Mouse (Mus musculus) hindbrain, embryonic 16.5 days (tissue): ENCODE measurements around the gene Krtap9-1. TPM values are rescaled to one million over a fixed set of nuclear protein-coding genes. Genes with fewer than 3 reads are reported as not detected.

ENCODE experiments used
- ATAC-seq: fragments of 200-750 bp; cut with Nextera tagmentation; 2 replicates; pipeline ENCODE4 v1.8.0; 2017; ENCODE audit warnings: moderate TSS enrichment, moderate library complexity
- H3K27ac ChIP-seq: fragments of 300-500 bp; sonication (generic); 2 replicates; pipeline ENCODE4 v1.5.1; 2014; ENCODE audit warnings: low read depth, mild to moderate bottlenecking, control low read depth, low read length, moderate library complexity
- H3K27me3 ChIP-seq: fragments of 300-500 bp; sonication (generic); replicated peaks from 2 replicates; pipeline ENCODE4 v1.6.1; 2014; ENCODE audit warnings: low read length; ENCODE audit not compliant: control insufficient read depth, insufficient read depth
- H3K36me3 ChIP-seq: fragments of 300-500 bp; sonication (generic); 2 replicates; pipeline ENCODE4 v1.6.1; 2014; ENCODE audit warnings: mild to moderate bottlenecking, low read length, moderate library complexity, mixed read lengths; ENCODE audit not compliant: control insufficient read depth, insufficient read depth
- H3K4me1 ChIP-seq: fragments of 300-500 bp; sonication (generic); 2 replicates; pipeline ENCODE4 v1.6.1; 2014; ENCODE audit warnings: low read depth, low read length; ENCODE audit not compliant: control insufficient read depth, insufficient read depth
- H3K4me2 ChIP-seq: fragments of 300-500 bp; sonication (generic); 2 replicates; pipeline ENCODE4 v1.6.1; 2014; ENCODE audit warnings: mild to moderate bottlenecking, low read length, control low read depth, moderate library complexity
- H3K4me3 ChIP-seq: fragments of 300-500 bp; sonication (generic); 2 replicates; pipeline ENCODE4 v1.5.1; 2014; ENCODE audit warnings: mild to moderate bottlenecking, low read length, control low read depth, moderate library complexity
- H3K9ac ChIP-seq: fragments of 300-500 bp; sonication (generic); 2 replicates; pipeline ENCODE4 v1.6.1; 2014; ENCODE audit warnings: low read depth, mild to moderate bottlenecking, control low read depth, low read length, moderate library complexity
- H3K9me3 ChIP-seq: fragments of 300-500 bp; sonication (generic); 2 replicates; pipeline ENCODE4 v1.6.1; 2014; ENCODE audit warnings: mild to moderate bottlenecking, low read length, moderate library complexity; ENCODE audit not compliant: control insufficient read depth
- WGBS: fragments of 180-500 bp; shearing (Covaris S2); extraction: QIAGEN DNeasy Blood & Tissue Kit; methylation state at CpG from one replicate; pipeline ENCODE4 v1.1.7; 2014; 5-methylcytosine and 5-hydroxymethylcytosine counted together
- polyA plus RNA-seq: library from polyadenylated mRNA; unstranded; fragments of >200 nt; fragmentation: Nextera tagmentation; extraction: Ambion mirVana; gene quantifications from 2 replicates; pipeline ENCODE4 v1.2.1, GENCODE M21; 2015

Krtap9-1 gene
- polyA plus RNA-seq, 1 experiment from 2014 or later: not detected

DNA sequence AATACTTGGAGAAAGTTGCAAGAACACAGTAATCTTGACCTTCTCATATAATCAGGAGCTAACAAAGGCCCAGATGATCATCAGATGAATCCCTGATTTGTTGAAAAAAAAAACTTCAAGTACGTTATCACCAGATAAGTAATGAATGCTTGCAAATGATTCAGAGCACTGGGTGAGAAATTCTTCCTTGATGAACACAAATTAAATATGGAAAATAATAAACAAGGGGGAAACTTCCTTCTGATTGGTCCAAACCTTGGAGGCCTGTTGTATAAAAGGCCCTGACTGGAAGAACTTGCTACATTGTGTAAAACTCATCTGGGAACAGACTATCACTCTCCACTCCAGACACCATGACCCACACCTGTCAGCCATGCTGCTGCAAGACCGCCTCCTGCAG, 34.4 kb downstream of the Krtap9-1 start, which contains the start of gene Krtap31-1:
Gene Krtap31-1 (plus strand): TSS at position 301 of the 400 bp plus-strand sequence.
- Histone ChIP-seq H3K27me3 (no peaks in the 10 kb centered on the region), H3K4me3 (no peak within 1 kb of the TSS), H3K9me3 (no peaks in the 10 kb centered on the region), H3K4me2 (no peak within 1 kb of the TSS), H3K36me3 (no peaks in the 10 kb centered on the region), H3K4me1 (no peaks in the 10 kb centered on the region), H3K9ac (no peak within 1 kb of the TSS), H3K27ac (no peak within 1 kb of the TSS)
- 90% methylated on average over 2 of the region's 2 CpGs for WGBS
- no peak for ATAC-seq

DNA sequence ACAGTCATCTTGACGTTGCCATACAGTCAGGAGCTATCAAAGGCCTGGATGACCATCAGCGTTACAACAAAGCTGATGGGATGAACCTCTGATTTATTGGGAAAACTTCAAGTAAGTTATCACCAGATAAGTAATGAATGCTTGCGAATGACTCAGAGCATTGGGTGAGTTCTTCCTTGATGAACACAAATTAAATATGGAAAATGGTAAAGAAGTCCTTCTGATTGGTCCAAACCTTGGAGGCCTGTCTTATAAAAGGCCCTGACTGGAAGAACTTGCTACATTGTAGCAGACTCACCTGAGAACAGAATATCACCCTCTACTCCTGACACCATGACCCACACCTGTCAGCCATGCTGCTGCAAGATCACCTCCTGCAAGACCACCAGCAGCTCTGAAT, 41.3 kb downstream of the Krtap9-1 start, which contains the start of gene Gm11565:
Gene Gm11565 (plus strand): TSS at position 301 of the 400 bp plus-strand sequence.
- no peaks in the 10 kb centered on the region for H3K4me1 ChIP-seq
- no peak for ATAC-seq
- H3K4me2 ChIP-seq: no peak within 1 kb of the TSS
- H3K36me3 ChIP-seq: no peaks in the 10 kb centered on the region
- no peak within 1 kb of the TSS for H3K27ac ChIP-seq
- H3K27me3 ChIP-seq: no peaks in the 10 kb centered on the region
- no peaks in the 10 kb centered on the region for H3K9me3 ChIP-seq
- no peak within 1 kb of the TSS for H3K4me3 ChIP-seq
- no peak within 1 kb of the TSS for H3K9ac ChIP-seq
- WGBS: 90% methylated on average over 3 of the region's 3 CpGs

Other genes with a start within 250 kb of the Krtap9-1 start
- gene Krtap4-1, start 245.2 kb upstream of the Krtap9-1 start, polyA plus RNA-seq: not detected in 2 replicates
- gene Krtap4-2, start 238.3 kb upstream of the Krtap9-1 start, polyA plus RNA-seq: not detected in 2 replicates
- gene Krtap4-7, start 229.3 kb upstream of the Krtap9-1 start, polyA plus RNA-seq: not detected in 2 replicates
- not detected in 2 replicates for gene Gm11555, start 223.2 kb upstream of the Krtap9-1 start, polyA plus RNA-seq
- gene Gm11563, start 214.4 kb upstream of the Krtap9-1 start, polyA plus RNA-seq: not detected in 2 replicates
- not detected in 2 replicates for gene Krtap4-6, start 207.4 kb upstream of the Krtap9-1 start, polyA plus RNA-seq
- not detected in 2 replicates for gene Gm14190, start 182.6 kb upstream of the Krtap9-1 start, polyA plus RNA-seq
- gene Gm14180, start 139.1 kb upstream of the Krtap9-1 start, polyA plus RNA-seq: not detected in 2 replicates
- gene Gm11595, start 100.5 kb upstream of the Krtap9-1 start, polyA plus RNA-seq: not detected in 2 replicates
- not detected in 2 replicates for gene Krtap4-8, start 92.7 kb upstream of the Krtap9-1 start, polyA plus RNA-seq
- not detected in 2 replicates for gene Krtap4-9, start 88.2 kb upstream of the Krtap9-1 start, polyA plus RNA-seq
- not detected in 2 replicates for gene Gm11596, start 79.9 kb upstream of the Krtap9-1 start, polyA plus RNA-seq
- not detected in 2 replicates for gene Gm11569, start 74.5 kb upstream of the Krtap9-1 start, polyA plus RNA-seq
- gene Gm11554, start 68.9 kb upstream of the Krtap9-1 start, polyA plus RNA-seq: not detected in 2 replicates
- gene Krtap4-13, start 63.5 kb upstream of the Krtap9-1 start, polyA plus RNA-seq: not detected in 2 replicates
- gene Gm11564, start 57.7 kb upstream of the Krtap9-1 start, polyA plus RNA-seq: not detected in 2 replicates
- gene 2300003K06Rik, start 35.3 kb upstream of the Krtap9-1 start, polyA plus RNA-seq: not detected in 2 replicates
- gene Krtap4-16, start 21.8 kb upstream of the Krtap9-1 start, polyA plus RNA-seq: not detected in 2 replicates
- not detected in 2 replicates for gene Gm11568, start 15.5 kb upstream of the Krtap9-1 start, polyA plus RNA-seq
- gene Gm11559, start 8.9 kb upstream of the Krtap9-1 start, polyA plus RNA-seq: not detected in 2 replicates
- gene Gm11567, start 5.8 kb downstream of the Krtap9-1 start, polyA plus RNA-seq: not detected in 2 replicates
- gene Krtap31-1, start 34.5 kb downstream of the Krtap9-1 start, polyA plus RNA-seq: not detected in 2 replicates
- not detected in 2 replicates for gene Gm11565, start 41.4 kb downstream of the Krtap9-1 start, polyA plus RNA-seq
- not detected in 2 replicates for gene Krtap31-2, start 62.9 kb downstream of the Krtap9-1 start, polyA plus RNA-seq
- not detected in 2 replicates for gene Krtap9-5, start 75.1 kb downstream of the Krtap9-1 start, polyA plus RNA-seq
- gene Krtap29-1, start 105.7 kb downstream of the Krtap9-1 start, polyA plus RNA-seq: not detected in 2 replicates
- gene Krtap16-1, start 113.2 kb downstream of the Krtap9-1 start, polyA plus RNA-seq: 0.15 TPM in 1 of 2 replicates, not detected in the other
- 1.1 and 1.7 TPM in 2 replicates for gene Krtap17-1, start 120.6 kb downstream of the Krtap9-1 start, polyA plus RNA-seq
- not detected in 2 replicates for gene Krt33a, start 142.8 kb downstream of the Krtap9-1 start, polyA plus RNA-seq
- 0.12 and 0.13 TPM in 2 replicates for gene Krt33b, start 156.5 kb downstream of the Krtap9-1 start, polyA plus RNA-seq
- not detected in 2 replicates for gene Krt34, start 168.2 kb downstream of the Krtap9-1 start, polyA plus RNA-seq
- gene Krt31, start 177.2 kb downstream of the Krtap9-1 start, polyA plus RNA-seq: not detected in 2 replicates
- not detected in 2 replicates for gene Krt32, start 214.8 kb downstream of the Krtap9-1 start, polyA plus RNA-seq
- gene Krt35, start 222.9 kb downstream of the Krtap9-1 start, polyA plus RNA-seq: not detected in 2 replicates
- gene Krt36, start 232.2 kb downstream of the Krtap9-1 start, polyA plus RNA-seq: not detected in 2 replicates
- 0.09 and 0.26 TPM in 2 replicates for gene Krt13, start 248.2 kb downstream of the Krtap9-1 start, polyA plus RNA-seq